Comparison of ENCODE assay signal across 8 mouse cellular contexts in the genomic region with DNA sequence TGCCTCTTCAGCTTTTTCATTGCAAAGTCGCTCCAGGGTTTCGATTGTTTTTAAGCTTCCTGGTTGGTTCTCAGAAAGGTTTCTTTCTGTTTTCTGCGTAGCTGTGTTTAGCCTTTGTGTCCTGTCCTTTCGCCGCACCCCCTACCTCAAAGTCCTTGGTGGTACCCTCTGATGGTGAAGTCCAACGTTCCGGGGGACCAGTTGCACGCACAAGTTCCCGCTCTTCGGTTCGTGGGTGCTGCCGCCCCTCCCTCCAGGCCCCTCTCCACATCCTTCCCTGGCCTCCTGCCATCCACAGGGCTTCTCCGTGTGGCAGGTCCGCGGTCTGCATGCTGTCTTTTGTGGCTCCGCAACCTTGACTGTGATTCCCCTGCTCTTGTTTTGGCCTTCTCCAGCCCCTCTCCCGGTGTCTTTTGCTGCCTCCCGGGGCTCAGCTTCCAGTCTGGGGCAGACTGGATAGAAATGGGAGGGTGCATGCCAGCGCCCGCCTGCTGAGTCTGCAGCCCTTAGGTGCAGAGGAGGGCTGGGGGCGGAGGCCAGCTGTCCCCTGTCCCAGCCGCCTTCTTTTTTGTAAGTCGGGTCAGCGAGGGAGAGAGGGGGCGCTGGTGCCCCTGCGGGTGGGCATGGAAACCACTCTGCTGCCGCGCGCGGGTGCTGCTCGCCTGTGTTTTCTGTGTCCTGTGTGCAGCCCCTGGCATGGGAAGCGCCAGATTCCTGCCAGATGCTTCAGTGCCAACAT. TPM values are rescaled to one million over a fixed set of nuclear protein-coding genes. Genes with fewer than 3 reads are reported as not detected.
DNase-seq lines count a peak whose midpoint lies in the region; ATAC-seq and TF ChIP-seq lines count a peak whose summit lies in the region.

No protein-coding gene starts in this region.

- H3K36me3 ChIP-seq in E14TG2a.4 (ENCODE audit: insufficient read depth, low read length): no peaks in the 10 kb centered on the region
- no peaks in the 10 kb centered on the region for H3K36me3 ChIP-seq in forebrain, embryonic 16.5 days (ENCODE audit: control insufficient read depth, insufficient read depth)
- H3K36me3 ChIP-seq in hindbrain, embryonic 15.5 days: no peaks in the 10 kb centered on the region

- peaks cover 22% of the 10 kb centered on the region; the same call in 1 of the 2 replicates for H3K27me3 ChIP-seq in E14TG2a.4 (ENCODE audit: insufficient read depth, low read length)
- H3K27me3 ChIP-seq in forebrain, embryonic 16.5 days (replicated peaks; ENCODE audit: control insufficient read depth, insufficient read depth, low read length): no peaks in the 10 kb centered on the region
- H3K27me3 ChIP-seq in hindbrain, embryonic 15.5 days: no peaks in the 10 kb centered on the region

- DNase-seq in adrenal gland, postnatal 25 days: peak; percentile 20
- peak; percentile 55 to 73 for DNase-seq in left cerebral cortex, adult 2 months (ENCODE audit: extremely low spot score in 1 of 2, low spot score in 2 of 2)
- peak; percentile 63 to 78 for DNase-seq in lung, postnatal 4 days
- DNase-seq in right cerebral cortex, postnatal 25 days: peak; percentile 65

- H3K9me3 ChIP-seq in E14TG2a.4 (ENCODE audit: low read length): no peaks in the 10 kb centered on the region
- H3K9me3 ChIP-seq in forebrain, embryonic 16.5 days (ENCODE audit: control insufficient read depth, low read length): no peaks in the 10 kb centered on the region
- no peaks in the 10 kb centered on the region for H3K9me3 ChIP-seq in hindbrain, embryonic 15.5 days

- intact Hi-C loops in left cerebral cortex, adult 2 months (cut with DNase I): loop anchor here (1.0 to 10.0 kb wide), 5 partner anchors 128 to 891 kb away; no protein-coding TSS in a partner anchor

- peak overlapping the region; percentile 9; the same call in 1 of the 2 replicates for H3K27ac ChIP-seq in forebrain, embryonic 16.5 days (ENCODE audit: low read length)
- H3K27ac ChIP-seq in hindbrain, embryonic 15.5 days (replicated peaks): peak overlapping the region; percentile 69
- H3K27ac ChIP-seq in left cerebral cortex, adult 2 months: peak overlapping the region; percentile 81

- H3K4me3 ChIP-seq in E14TG2a.4 (replicated peaks; ENCODE audit: low read length): peak overlapping the region; percentile 75
- peak overlapping the region; percentile 61 for H3K4me3 ChIP-seq in forebrain, embryonic 16.5 days (replicated peaks; ENCODE audit: low read length)
- peak overlapping the region; percentile 43 for H3K4me3 ChIP-seq in hindbrain, embryonic 15.5 days
- peak overlapping the region; percentile 69 for H3K4me3 ChIP-seq in left cerebral cortex, adult 2 months

- no peak for TF ChIP-seq CTCF in E14TG2a.4 (conservative IDR thresholded peaks at IDR 0.05; ENCODE audit: low read length)
- TF ChIP-seq CTCF in left cerebral cortex, adult 2 months (IDR thresholded peaks at IDR 0.05): peak; percentile 7

- ATAC-seq in forebrain, embryonic 16.5 days: peak; percentile 76
- ATAC-seq in hindbrain, embryonic 15.5 days (ENCODE audit: low FRiP score, low read depth): peak; percentile 80
- no peak for ATAC-seq in erythroid progenitor cell, adult 5-6 weeks (replicated peaks; ENCODE audit: low FRiP score, poor library complexity, severe bottlenecking)

- under 1% methylated on average over 32 of the region's 32 CpGs for WGBS in forebrain, embryonic 16.5 days
- under 1% methylated on average over 30 of the region's 32 CpGs for WGBS in hindbrain, embryonic 15.5 days

- H3K9ac ChIP-seq in forebrain, embryonic 16.5 days (replicated peaks; ENCODE audit: low read depth, low read length): peak overlapping the region; percentile 68
- H3K9ac ChIP-seq in hindbrain, embryonic 15.5 days: peak overlapping the region; percentile 40

- peaks cover 15% of the 10 kb centered on the region; the same call in 1 of the 2 replicates for H3K4me1 ChIP-seq in E14TG2a.4 (replicated peaks; ENCODE audit: low read depth, low read length)
- H3K4me1 ChIP-seq in forebrain, embryonic 16.5 days (replicated peaks; ENCODE audit: control insufficient read depth, insufficient read depth, low read length): peaks cover 17% of the 10 kb centered on the region
- peaks cover 29% of the 10 kb centered on the region for H3K4me1 ChIP-seq in hindbrain, embryonic 15.5 days (replicated peaks)

- H3K4me2 ChIP-seq in forebrain, embryonic 16.5 days (ENCODE audit: low read length): peak overlapping the region; percentile 97
- H3K4me2 ChIP-seq in hindbrain, embryonic 15.5 days: peak overlapping the region; percentile 67

RNA-seq across cellular contexts. Expression of a gene that starts 3.7 kb away (rescaled TPM):
- total RNA-seq in adrenal gland, postnatal 25 days (2021): 1.6 and 4.9 TPM in 2 replicates
- 15.8 and 24.1 TPM in 2 replicates for polyA plus RNA-seq in forebrain, embryonic 16.5 days (2015; fragmentation: Nextera tagmentation; extraction: Ambion mirVana)
- 21.5 and 22.9 TPM in 2 replicates for polyA plus RNA-seq in hindbrain, embryonic 15.5 days (2015; fragmentation: Nextera tagmentation; extraction: Ambion mirVana)
- total RNA-seq in left cerebral cortex, adult 2 months (2021): 10 to 100 TPM; 70.4 to 80.2 TPM
- not detected in 2 replicates for total RNA-seq in erythroid progenitor cell, adult 5-6 weeks (2015; ENCODE audit: low replicate concordance)
- total RNA-seq in erythroid progenitor cell, adult 5-6 weeks (2017; ENCODE audit: low replicate concordance): not detected in 2 replicates

RNA-seq across cellular contexts. Expression of a gene that starts 49.3 kb away (rescaled TPM):
- not detected in 2 replicates for total RNA-seq in adrenal gland, postnatal 25 days (2021)
- polyA plus RNA-seq in forebrain, embryonic 16.5 days (2015; fragmentation: Nextera tagmentation; extraction: Ambion mirVana): not detected in 2 replicates
- 0.12 and 0.22 TPM in 2 replicates for polyA plus RNA-seq in hindbrain, embryonic 15.5 days (2015; fragmentation: Nextera tagmentation; extraction: Ambion mirVana)
- not detected for total RNA-seq in left cerebral cortex, adult 2 months (2021)
- total RNA-seq in erythroid progenitor cell, adult 5-6 weeks (2015; ENCODE audit: low replicate concordance): not detected in 2 replicates
- not detected in 2 replicates for total RNA-seq in erythroid progenitor cell, adult 5-6 weeks (2017; ENCODE audit: low replicate concordance)

Comparison
In these comparisons a context has a peak if more than half of its experiments do, and no peak if none do; other contexts are left out.
1. DNase-seq: peak in every context shown above with its lines; median percentile 70 in lung, postnatal 4 days; 65 in right cerebral cortex, postnatal 25 days; 64 in left cerebral cortex, adult 2 months; 20 in adrenal gland, postnatal 25 days.
2. H3K27ac ChIP-seq: peak in every context shown above with its lines; median percentile 81 in left cerebral cortex, adult 2 months; 69 in hindbrain, embryonic 15.5 days; 9 in forebrain, embryonic 16.5 days.
3. RNA of a gene that starts 3.7 kb away (total RNA-seq): 70.4 to 80.2 TPM in left cerebral cortex, adult 2 months; 1.6 to 4.9 TPM in adrenal gland, postnatal 25 days and not detected in erythroid progenitor cell, adult 5-6 weeks; every median in the first group is over 10 times any median in the second.
4. Peak in every context shown above with its lines, with median percentiles within 50 percentile points of each other: H3K4me3 ChIP-seq.